Mouse (Mus musculus) limb, embryonic 12.5 days (tissue): Measurements from ENCODE around the gene Gtf2f2. TPM values are rescaled to one million over a fixed set of nuclear protein-coding genes. Genes with fewer than 3 reads are reported as not detected.

Source experiments
- ATAC-seq: fragments of 200-750 bp; cut with Nextera tagmentation; 2 replicates; pipeline ENCODE4 v1.8.0; 2017; ENCODE audit warnings: low read depth, moderate TSS enrichment; ENCODE audit not compliant: insufficient number of reproducible peaks, insufficient read depth, low FRiP score, low TSS enrichment
- H3K27ac ChIP-seq: fragments of 300-500 bp; sonication (generic); 2 replicates; pipeline ENCODE4 v1.5.1; 2016; ENCODE audit warnings: mild to moderate bottlenecking, moderate library complexity
- H3K27me3 ChIP-seq: fragments of 300-500 bp; sonication (generic); 2 replicates; pipeline ENCODE4 v1.6.1; 2016; ENCODE audit warnings: mild to moderate bottlenecking, moderate library complexity
- H3K36me3 ChIP-seq: fragments of 300-500 bp; sonication (generic); 2 replicates; pipeline ENCODE4 v1.6.1; 2016; ENCODE audit warnings: mild to moderate bottlenecking, moderate library complexity
- H3K4me1 ChIP-seq: fragments of 300-500 bp; sonication (generic); replicated peaks from 2 replicates; pipeline ENCODE4 v1.6.1; 2016
- H3K4me2 ChIP-seq: fragments of 300-500 bp; sonication (generic); 2 replicates; pipeline ENCODE4 v1.6.1; 2016; ENCODE audit warnings: mild to moderate bottlenecking, moderate library complexity
- H3K4me3 ChIP-seq: fragments of 300-500 bp; sonication (generic); replicated peaks from 2 replicates; pipeline ENCODE4 v1.5.1; 2016; ENCODE audit warnings: mild to moderate bottlenecking
- H3K9ac ChIP-seq: fragments of 300-500 bp; sonication (generic); replicated peaks from 2 replicates; pipeline ENCODE4 v1.6.1; 2016; ENCODE audit warnings: mild to moderate bottlenecking, moderate library complexity
- H3K9me3 ChIP-seq: fragments of 300-500 bp; sonication (generic); 2 replicates; pipeline ENCODE4 v1.6.1; 2016; ENCODE audit warnings: mild to moderate bottlenecking, moderate library complexity
- WGBS: fragments of 180-500 bp; shearing (Covaris S2); methylation state at CpG from one replicate; pipeline ENCODE4 v1.1.7; 2016; 5-methylcytosine and 5-hydroxymethylcytosine counted together
- polyA plus RNA-seq: library from polyadenylated mRNA; unstranded; fragments of >200 nt; fragmentation: Nextera tagmentation; extraction: Ambion mirVana; gene quantifications from 2 replicates; pipeline ENCODE4 v1.2.1, GENCODE M21; 2016

Gtf2f2 gene
- polyA plus RNA-seq, 1 experiment from 2014 or later: 52.8 TPM

DNA sequence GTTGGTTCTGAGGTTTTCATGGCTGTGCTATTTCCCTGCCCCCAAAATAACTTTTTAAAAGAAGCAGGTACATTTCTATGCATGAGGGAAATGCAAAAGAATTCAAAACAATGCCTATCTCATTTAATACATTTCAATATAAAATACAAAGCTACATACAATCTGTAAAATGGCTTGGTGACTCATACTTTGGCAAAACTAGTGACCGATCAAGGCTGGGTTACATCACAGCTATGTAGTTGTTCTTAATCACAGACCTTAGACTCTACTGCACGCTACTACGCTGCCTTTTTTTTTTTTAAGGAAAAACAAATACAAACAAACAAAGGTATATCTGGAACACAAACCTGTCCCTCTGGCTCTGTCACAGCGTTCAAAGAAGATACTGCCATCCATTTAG lies 18.3 kb downstream of the Gtf2f2 start:
- Histone ChIP-seq H3K4me1 (no peaks in the 10 kb centered on the region; the same call in 1 of the 2 replicates), H3K27ac (no peak overlapping the region), H3K36me3 (peaks cover 7% of the 10 kb centered on the region; the same call in 1 of the 2 replicates), H3K4me2 (no peak overlapping the region), H3K9ac (no peak overlapping the region), H3K4me3 (no peak overlapping the region), H3K27me3 (no peaks in the 10 kb centered on the region), H3K9me3 (no peaks in the 10 kb centered on the region)
- no peak for ATAC-seq
- 95% methylated on average over 4 of the region's 4 CpGs for WGBS

DNA sequence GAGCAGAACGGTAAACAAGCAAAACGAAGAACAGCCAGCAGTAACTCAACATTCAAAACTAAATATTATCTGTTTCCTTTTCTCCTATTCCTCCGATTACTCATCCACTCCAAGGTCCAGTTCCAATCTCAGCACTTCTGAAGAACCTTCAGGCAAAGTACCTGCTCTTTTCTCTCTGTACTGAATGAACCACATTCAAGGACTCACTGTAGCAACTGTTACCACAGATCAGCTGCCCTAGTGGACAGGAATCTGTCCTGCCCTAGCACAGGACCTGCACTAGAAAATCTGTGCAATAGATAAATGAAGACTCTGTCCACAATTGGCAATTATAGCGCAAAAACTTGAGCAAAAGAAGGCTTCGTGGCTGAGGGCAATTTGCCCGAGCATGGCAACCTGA lies 19.7 kb downstream of the Gtf2f2 start:
- Histone ChIP-seq H3K9me3 (no peaks in the 10 kb centered on the region), H3K27ac (no peak overlapping the region), H3K36me3 (peaks cover 7% of the 10 kb centered on the region; the same call in 1 of the 2 replicates), H3K4me3 (no peak overlapping the region), H3K4me2 (no peak overlapping the region), H3K4me1 (peaks cover 9% of the 10 kb centered on the region), H3K27me3 (no peaks in the 10 kb centered on the region), H3K9ac (no peak overlapping the region)
- WGBS: 92% methylated on average over 6 of the region's 6 CpGs
- ATAC-seq: no peak

DNA sequence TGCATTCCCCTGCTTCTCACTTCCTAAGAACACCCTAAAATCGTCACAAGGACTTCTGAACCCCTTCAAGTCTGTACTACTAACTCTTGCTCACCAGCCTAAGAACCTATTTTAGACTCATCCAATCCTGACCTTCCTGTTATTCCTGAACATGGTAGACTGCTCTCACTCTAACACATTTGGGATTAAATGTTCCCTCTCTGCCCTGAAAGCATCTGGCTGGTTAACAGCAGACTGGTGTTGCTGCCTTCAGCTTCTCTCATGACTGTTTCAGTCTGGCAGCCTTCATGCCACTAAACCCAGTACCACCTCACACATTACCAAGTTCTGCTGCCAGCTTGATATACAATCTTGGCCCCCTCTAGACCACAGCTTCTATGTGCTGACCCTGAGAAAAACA lies 21.5 kb downstream of the Gtf2f2 start:
- no peak overlapping the region for H3K4me2 ChIP-seq
- 88% methylated on average over 1 of the region's 1 CpGs for WGBS
- no peaks in the 10 kb centered on the region for H3K27me3 ChIP-seq
- no peak overlapping the region for H3K4me3 ChIP-seq
- no peak overlapping the region for H3K27ac ChIP-seq
- peaks cover 3% of the 10 kb centered on the region; the same call in 1 of the 2 replicates for H3K36me3 ChIP-seq
- H3K9ac ChIP-seq: no peak overlapping the region
- H3K4me1 ChIP-seq: peaks cover 26% of the 10 kb centered on the region
- ATAC-seq: no peak
- no peaks in the 10 kb centered on the region for H3K9me3 ChIP-seq

DNA sequence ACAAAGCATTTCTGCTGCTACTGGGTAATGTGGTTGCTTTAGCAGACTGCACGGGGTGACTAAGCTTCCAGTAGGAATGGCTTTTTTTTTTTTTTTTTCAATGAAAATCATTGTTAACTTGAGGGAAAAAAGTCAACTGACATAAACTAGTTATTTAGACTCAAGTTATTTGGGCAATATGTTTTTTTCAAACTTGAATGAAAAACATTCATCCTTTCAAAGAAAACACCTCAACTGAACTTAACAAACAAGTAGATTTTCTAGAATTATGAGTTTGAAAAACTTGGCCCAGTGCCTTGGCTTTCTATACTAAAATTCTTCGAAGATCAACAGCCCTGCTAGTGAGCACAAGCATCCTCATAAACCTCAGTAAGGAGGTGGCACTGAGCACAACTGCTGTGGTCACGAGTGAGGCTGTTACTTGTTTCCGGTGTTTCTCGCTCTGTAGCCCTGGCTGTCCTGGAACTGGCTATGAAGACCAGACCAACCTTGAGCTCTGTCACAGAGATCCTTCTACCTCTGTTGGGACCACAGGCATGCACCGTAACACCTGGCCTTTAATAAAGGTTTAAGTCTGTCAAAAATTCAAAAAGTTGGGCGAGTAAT lies 23.7 kb downstream of the Gtf2f2 start:
- Histone ChIP-seq H3K4me1 (peaks cover 29% of the 10 kb centered on the region), H3K4me2 (no peak overlapping the region), H3K9me3 (no peaks in the 10 kb centered on the region), H3K4me3 (no peak overlapping the region), H3K9ac (no peak overlapping the region), H3K36me3 (peaks cover under 1% of the 10 kb centered on the region; the same call in 1 of the 2 replicates), H3K27ac (peak overlapping the region; percentile 66; the same call in 1 of the 2 replicates), H3K27me3 (no peaks in the 10 kb centered on the region)
- 71% methylated on average over 7 of the region's 7 CpGs for WGBS
- no peak for ATAC-seq

DNA sequence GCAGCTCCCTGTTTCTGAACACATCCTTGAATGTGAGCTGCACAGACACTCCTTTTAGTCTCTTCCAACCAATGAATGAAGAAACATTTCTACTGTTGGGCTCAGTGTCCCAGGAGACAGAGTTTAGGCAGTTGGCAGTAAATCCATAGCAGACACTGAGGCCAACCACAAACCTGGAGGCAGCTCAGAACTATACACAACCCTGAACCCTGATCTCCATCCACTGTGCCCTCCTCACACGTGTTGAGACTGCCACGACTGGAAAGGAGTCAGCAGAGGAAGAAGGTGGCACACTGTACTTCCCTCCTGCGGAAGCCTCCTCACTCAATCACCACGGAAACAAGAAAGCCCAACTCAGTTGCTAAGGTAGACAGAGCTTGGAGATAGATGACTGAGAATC lies 25.6 kb downstream of the Gtf2f2 start:
- Histone ChIP-seq H3K9me3 (no peaks in the 10 kb centered on the region), H3K27ac (peak overlapping the region; percentile 13; the same call in 1 of the 2 replicates), H3K4me2 (no peak overlapping the region), H3K27me3 (no peaks in the 10 kb centered on the region), H3K4me3 (no peak overlapping the region), H3K9ac (no peak overlapping the region), H3K36me3 (no peaks in the 10 kb centered on the region), H3K4me1 (peaks cover 29% of the 10 kb centered on the region)
- 58% methylated on average over 4 of the region's 4 CpGs for WGBS
- no peak; the same call in 1 of the 2 replicates for ATAC-seq

DNA sequence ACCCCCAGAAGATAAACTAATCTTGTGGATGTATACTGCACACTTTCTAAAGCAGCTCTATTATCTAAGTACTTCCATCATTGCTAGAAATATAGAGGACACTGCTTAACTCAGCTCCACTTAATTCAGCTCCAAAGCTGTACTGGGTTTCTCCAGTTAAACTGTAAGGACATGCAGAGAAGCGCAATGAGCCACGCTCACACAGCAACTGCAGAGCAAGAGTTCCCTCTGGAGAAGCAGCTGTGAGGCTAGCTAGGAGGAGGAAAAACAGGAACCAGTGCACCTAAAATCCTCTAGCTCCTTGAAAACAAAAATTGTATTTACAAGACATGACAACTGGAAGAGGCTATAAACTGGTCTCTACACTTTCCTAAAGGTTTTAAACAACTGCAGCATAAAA lies 26.8 kb downstream of the Gtf2f2 start:
- no peaks in the 10 kb centered on the region for H3K27me3 ChIP-seq
- no peaks in the 10 kb centered on the region for H3K9me3 ChIP-seq
- peak overlapping the region; percentile 56; the same call in 1 of the 2 replicates for H3K27ac ChIP-seq
- no peak overlapping the region for H3K4me3 ChIP-seq
- no peaks in the 10 kb centered on the region for H3K36me3 ChIP-seq
- H3K9ac ChIP-seq: no peak overlapping the region
- no peak for ATAC-seq
- 88% methylated on average over 2 of the region's 2 CpGs for WGBS
- peaks cover 29% of the 10 kb centered on the region for H3K4me1 ChIP-seq
- H3K4me2 ChIP-seq: no peak overlapping the region

DNA sequence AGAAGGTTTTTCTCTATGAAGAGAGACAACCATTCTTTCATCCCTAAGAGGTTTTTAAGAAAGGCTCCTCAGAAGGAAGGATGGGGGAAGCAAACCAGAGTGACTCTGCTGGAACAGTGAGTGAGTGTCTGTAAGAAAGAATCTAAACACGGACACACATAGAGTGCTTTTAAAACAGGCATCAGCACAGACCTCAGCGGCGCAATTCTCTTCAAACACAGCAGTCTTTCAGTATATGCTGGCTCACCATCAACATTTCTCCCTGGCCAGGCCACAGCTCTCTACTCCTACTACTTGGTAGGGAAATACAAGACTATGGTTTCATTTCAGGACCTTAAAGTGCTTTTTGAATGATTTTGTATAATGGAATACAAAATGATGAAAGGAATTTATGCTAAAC lies 29.4 kb downstream of the Gtf2f2 start:
- Histone ChIP-seq H3K27ac (no peak overlapping the region), H3K9ac (no peak overlapping the region), H3K36me3 (no peaks in the 10 kb centered on the region), H3K27me3 (no peaks in the 10 kb centered on the region), H3K4me1 (peaks cover 24% of the 10 kb centered on the region), H3K4me2 (no peak overlapping the region), H3K9me3 (no peaks in the 10 kb centered on the region), H3K4me3 (no peak overlapping the region)
- no peak for ATAC-seq
- 81% methylated on average over 3 of the region's 3 CpGs for WGBS

DNA sequence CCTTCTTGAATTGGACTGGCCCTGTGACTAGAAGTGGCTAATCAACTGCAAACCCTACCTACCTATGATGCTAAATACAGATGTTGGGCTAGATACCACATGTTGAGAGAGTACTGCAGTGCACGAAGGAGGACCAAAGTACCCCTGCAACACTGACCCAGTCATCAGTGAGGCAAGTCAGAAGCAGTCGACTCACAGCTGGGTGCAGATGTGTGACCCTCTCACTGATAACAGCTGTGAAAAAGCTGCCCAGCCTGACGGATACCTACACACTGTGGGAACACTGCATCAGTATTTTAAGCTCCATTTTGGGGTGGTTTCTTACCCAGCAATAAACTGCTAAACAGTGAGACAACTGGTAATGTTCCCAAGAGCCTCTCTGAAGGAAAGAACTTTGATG lies 34.6 kb downstream of the Gtf2f2 start:
- H3K9ac ChIP-seq: no peak overlapping the region
- 37% methylated on average over 3 of the region's 3 CpGs for WGBS
- ATAC-seq: no peak

DNA sequence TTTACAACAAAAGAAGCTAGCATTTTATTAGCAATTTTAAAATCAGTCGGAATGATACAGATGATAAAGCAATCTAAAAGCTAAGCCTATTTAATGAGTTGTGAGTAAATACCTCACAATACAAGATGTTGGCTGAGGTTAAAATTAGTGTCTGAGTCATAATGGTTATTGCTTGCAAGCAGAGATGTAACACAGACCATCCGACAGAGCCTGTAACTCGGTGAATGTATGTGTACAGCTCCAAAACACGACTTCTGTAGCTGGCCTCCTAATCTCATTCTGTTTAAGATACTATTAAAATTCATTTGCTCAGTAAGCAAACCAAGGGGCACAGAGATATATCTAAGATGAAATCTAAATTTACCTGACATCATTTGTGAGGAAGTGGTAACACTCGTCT lies 43.4 kb downstream of the Gtf2f2 start:
- 59% methylated on average over 5 of the region's 5 CpGs for WGBS
- H3K36me3 ChIP-seq: no peaks in the 10 kb centered on the region
- no peaks in the 10 kb centered on the region for H3K27me3 ChIP-seq
- no peak for ATAC-seq
- H3K4me3 ChIP-seq: no peak overlapping the region
- no peak overlapping the region for H3K4me2 ChIP-seq
- H3K9ac ChIP-seq: no peak overlapping the region
- H3K9me3 ChIP-seq: no peaks in the 10 kb centered on the region
- peaks cover 38% of the 10 kb centered on the region for H3K4me1 ChIP-seq
- H3K27ac ChIP-seq: no peak overlapping the region

More for the DNA sequence above, 34.6 kb downstream of the Gtf2f2 start:
- H3K4me1 ChIP-seq: peaks cover 6% of the 10 kb centered on the region; the same call in 1 of the 2 replicates
- H3K9me3 ChIP-seq: no peaks in the 10 kb centered on the region
- no peaks in the 10 kb centered on the region for H3K27me3 ChIP-seq
- no peak overlapping the region for H3K27ac ChIP-seq
- H3K4me3 ChIP-seq: no peak overlapping the region
- H3K4me2 ChIP-seq: no peak overlapping the region
- H3K36me3 ChIP-seq: no peaks in the 10 kb centered on the region

DNA sequence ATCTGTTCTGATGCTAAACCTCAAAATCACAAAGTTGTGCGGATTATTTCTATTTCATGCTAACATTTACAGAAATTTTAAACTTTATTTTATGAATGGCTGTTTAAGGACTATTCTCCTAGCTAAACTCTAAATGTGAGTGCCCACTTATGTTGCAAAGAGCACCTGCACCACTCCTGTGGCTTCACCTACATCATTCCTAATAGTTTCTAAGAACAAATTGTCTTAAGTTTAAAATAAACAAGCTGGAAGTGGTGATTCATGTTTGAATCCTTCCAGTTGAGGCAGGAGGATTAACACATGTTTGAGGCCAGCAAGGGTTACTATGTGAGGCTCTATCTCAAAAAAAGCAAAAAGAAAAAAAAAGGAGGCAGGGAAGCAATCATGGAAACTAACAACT lies 46.2 kb downstream of the Gtf2f2 start:
- H3K4me1 ChIP-seq: peaks cover 35% of the 10 kb centered on the region
- H3K27ac ChIP-seq: no peak overlapping the region
- no peaks in the 10 kb centered on the region for H3K36me3 ChIP-seq
- no peak overlapping the region for H3K4me2 ChIP-seq
- no peak overlapping the region for H3K4me3 ChIP-seq
- no peak for ATAC-seq
- no peaks in the 10 kb centered on the region for H3K9me3 ChIP-seq
- no peak overlapping the region for H3K9ac ChIP-seq
- no peaks in the 10 kb centered on the region for H3K27me3 ChIP-seq
- 95% methylated on average over 1 of the region's 1 CpGs for WGBS

DNA sequence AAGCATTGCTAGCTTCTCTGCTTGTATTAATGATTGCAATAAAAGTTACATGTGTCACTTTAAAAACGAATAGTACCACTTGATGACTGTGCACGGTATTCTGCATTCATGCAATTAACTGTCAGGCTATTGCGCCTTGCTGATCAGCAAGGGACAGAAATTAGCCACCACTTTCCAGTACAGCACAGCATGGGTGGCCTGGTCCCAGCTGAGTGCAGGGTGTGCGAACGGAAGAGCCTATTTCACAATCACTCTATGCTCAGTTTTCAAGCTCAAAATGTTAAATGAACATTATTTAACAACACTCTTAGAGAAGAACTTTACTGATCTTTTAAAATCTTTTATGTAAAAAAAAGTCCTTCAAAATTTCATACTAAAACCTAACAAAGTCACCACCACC lies 46.7 kb downstream of the Gtf2f2 start:
- no peaks in the 10 kb centered on the region for H3K27me3 ChIP-seq
- H3K4me2 ChIP-seq: no peak overlapping the region
- H3K9ac ChIP-seq: no peak overlapping the region
- peaks cover 35% of the 10 kb centered on the region for H3K4me1 ChIP-seq
- no peaks in the 10 kb centered on the region for H3K9me3 ChIP-seq
- H3K27ac ChIP-seq: no peak overlapping the region
- no peak for ATAC-seq
- no peak overlapping the region for H3K4me3 ChIP-seq
- WGBS: 53% methylated on average over 5 of the region's 5 CpGs
- no peaks in the 10 kb centered on the region for H3K36me3 ChIP-seq

DNA sequence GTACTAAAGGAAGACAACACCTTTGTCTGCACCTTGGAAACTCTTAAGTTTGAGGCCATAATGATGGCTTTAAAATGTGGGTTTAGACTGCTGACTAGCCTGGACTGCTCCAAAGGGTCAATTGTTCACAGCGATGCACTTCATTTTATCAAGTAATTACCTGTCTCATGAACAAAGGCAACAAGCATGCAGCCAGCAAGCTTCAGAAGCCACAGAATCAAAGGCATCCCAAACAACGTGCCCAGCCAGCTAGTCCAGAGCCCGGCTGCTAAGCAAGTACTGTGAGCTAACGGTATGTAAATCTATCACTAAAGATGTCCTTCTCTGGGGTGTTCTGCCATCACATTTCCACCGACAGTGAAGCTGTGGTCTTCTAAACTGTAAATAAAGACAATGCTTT lies 47.5 kb downstream of the Gtf2f2 start:
- WGBS: 49% methylated on average over 5 of the region's 5 CpGs
- H3K4me2 ChIP-seq: no peak overlapping the region
- no peaks in the 10 kb centered on the region for H3K9me3 ChIP-seq
- H3K27me3 ChIP-seq: no peaks in the 10 kb centered on the region
- no peaks in the 10 kb centered on the region for H3K36me3 ChIP-seq
- no peak for ATAC-seq
- H3K4me1 ChIP-seq: peaks cover 35% of the 10 kb centered on the region
- no peak overlapping the region for H3K27ac ChIP-seq
- no peak overlapping the region for H3K9ac ChIP-seq
- H3K4me3 ChIP-seq: no peak overlapping the region
